Mouse (Mus musculus) forebrain, embryonic 11.5 days (tissue): ENCODE data around the gene 2200002D01Rik. TPM values are rescaled to one million over a fixed set of nuclear protein-coding genes. Genes with fewer than 3 reads are reported as not detected.

Source experiments
- ATAC-seq: fragments of 200-750 bp; cut with Nextera tagmentation; replicated peaks from 2 replicates; pipeline ENCODE4 v1.8.0; 2017; ENCODE audit warnings: moderate TSS enrichment; ENCODE audit not compliant: low FRiP score
- DNase-seq: peaks from one replicate; pipeline ENCODE4 v3.0.0-alpha.2; 2017; ENCODE audit warnings: low spot score
- H3K27ac ChIP-seq: fragments of 300-500 bp; sonication (generic); 2 replicates; pipeline ENCODE4 v1.5.1; 2014; ENCODE audit warnings: low read depth, low read length
- H3K27me3 ChIP-seq: fragments of 300-500 bp; sonication (generic); 2 replicates; pipeline ENCODE4 v1.6.1; 2014; ENCODE audit warnings: mild to moderate bottlenecking, low read length, mixed read lengths; ENCODE audit not compliant: control insufficient read depth, insufficient read depth
- H3K36me3 ChIP-seq: fragments of 300-500 bp; sonication (generic); 2 replicates; pipeline ENCODE4 v1.6.1; 2014; ENCODE audit warnings: mild to moderate bottlenecking, low read length, moderate library complexity, mixed read lengths; ENCODE audit not compliant: control insufficient read depth, insufficient read depth
- H3K4me1 ChIP-seq: fragments of 300-500 bp; sonication (generic); replicated peaks from 2 replicates; pipeline ENCODE4 v1.6.1; 2014; ENCODE audit warnings: low read length, mixed read lengths; ENCODE audit not compliant: control insufficient read depth, insufficient read depth
- H3K4me2 ChIP-seq: fragments of 300-500 bp; sonication (generic); 2 replicates; pipeline ENCODE4 v1.6.1; 2014; ENCODE audit warnings: low read depth, mild to moderate bottlenecking, low read length, moderate library complexity, mixed read lengths; ENCODE audit not compliant: severe bottlenecking
- H3K4me3 ChIP-seq: fragments of 300-500 bp; sonication (generic); 2 replicates; pipeline ENCODE4 v1.5.1; 2014; ENCODE audit warnings: low read depth, low read length
- H3K9ac ChIP-seq: fragments of 300-500 bp; sonication (generic); 2 replicates; pipeline ENCODE4 v1.6.1; 2014; ENCODE audit warnings: low read length
- H3K9me3 ChIP-seq: fragments of 300-500 bp; sonication (generic); 2 replicates; pipeline ENCODE4 v1.6.1; 2016; ENCODE audit warnings: low read length, mixed read lengths; ENCODE audit not compliant: control insufficient read depth
- WGBS: fragments of 180-500 bp; shearing (Covaris S2); extraction: QIAGEN DNeasy Blood & Tissue Kit; methylation state at CpG from one replicate; pipeline ENCODE4 v1.1.7; 2014; 5-methylcytosine and 5-hydroxymethylcytosine counted together
- polyA plus RNA-seq: library from polyadenylated mRNA; unstranded; fragments of >200 nt; fragmentation: Nextera tagmentation; extraction: Ambion mirVana; gene quantifications from 2 replicates; pipeline ENCODE4 v1.2.1, GENCODE M21; 2014

2200002D01Rik gene
- polyA plus RNA-seq, 1 experiment from 2014 or later: 5.7 TPM

- H3K9me3 ChIP-seq: no peaks in the 10 kb centered on the region
- ATAC-seq: no peak
- no peak overlapping the region for H3K4me2 ChIP-seq
- H3K9ac ChIP-seq: no peak overlapping the region
- no peaks in the 10 kb centered on the region for H3K27me3 ChIP-seq
- no peaks in the 10 kb centered on the region for H3K4me1 ChIP-seq
- WGBS: 82% methylated on average over 6 of the region's 6 CpGs
- H3K36me3 ChIP-seq: no peaks in the 10 kb centered on the region
- DNase-seq: no peak
- no peak overlapping the region for H3K4me3 ChIP-seq
- H3K27ac ChIP-seq: no peak overlapping the region
Measured at GRCm38 (mm10) chr7:29202577-29202976, 45.7 kb downstream of the 2200002D01Rik start.

Other genes with a start within 250 kb of the 2200002D01Rik start
- 0.68 and 1.2 TPM in 2 replicates for gene Ryr1, start 123.3 kb downstream of the 2200002D01Rik start, polyA plus RNA-seq
- 0.67 and 1.2 TPM in 2 replicates for gene Rasgrp4, start 113.6 kb downstream of the 2200002D01Rik start, polyA plus RNA-seq
- 12.6 and 16.8 TPM in 2 replicates for gene Fam98c, start 92.2 kb downstream of the 2200002D01Rik start, polyA plus RNA-seq
- gene Ggn, start 78.3 kb downstream of the 2200002D01Rik start, polyA plus RNA-seq: 0.52 and 0.53 TPM in 2 replicates
- gene Spred3, start 78.1 kb downstream of the 2200002D01Rik start, polyA plus RNA-seq: 7.8 TPM in 2 replicates
- 291 and 297 TPM in 2 replicates for gene Psmd8, start 67.8 kb downstream of the 2200002D01Rik start, polyA plus RNA-seq
- 0.12 and 0.43 TPM in 2 replicates for gene Catsperg1, start 34.4 kb downstream of the 2200002D01Rik start, polyA plus RNA-seq
- gene Kcnk6, start 16.0 kb downstream of the 2200002D01Rik start, polyA plus RNA-seq: 0.19 and 0.21 TPM in 2 replicates
- gene Yif1b, start 10.1 kb downstream of the 2200002D01Rik start, polyA plus RNA-seq: 78.9 and 86.2 TPM in 2 replicates
- gene Spint2, start 33.4 kb upstream of the 2200002D01Rik start, polyA plus RNA-seq: 36.1 and 43.5 TPM in 2 replicates
- 12.5 and 13.3 TPM in 2 replicates for gene Ppp1r14a, start 40.8 kb upstream of the 2200002D01Rik start, polyA plus RNA-seq
- 76.0 and 88.3 TPM in 2 replicates for gene Dpf1, start 55.5 kb upstream of the 2200002D01Rik start, polyA plus RNA-seq